ENCODE assay signal across 18 mouse cellular contexts in the genomic region with DNA sequence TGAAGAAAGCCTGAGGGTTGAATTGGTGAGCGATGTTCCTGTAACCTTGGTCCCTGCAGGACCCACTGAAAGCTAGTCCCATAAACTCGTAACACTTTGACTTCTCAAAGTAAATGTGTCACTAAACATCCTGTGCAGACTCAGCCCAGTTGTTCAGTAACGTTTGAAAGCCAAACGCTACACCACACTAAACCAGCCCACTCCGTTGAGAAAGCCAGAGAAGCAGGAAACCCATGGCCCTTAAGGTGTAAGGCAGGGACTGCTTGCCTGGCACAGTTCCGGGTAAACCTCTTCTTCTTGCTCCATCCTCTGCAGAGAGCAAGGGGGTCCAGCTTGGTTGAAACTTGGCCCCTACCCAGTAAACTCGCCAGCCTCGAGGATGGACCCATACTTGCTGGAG.
DNase-seq lines count a peak whose midpoint lies in the region; ATAC-seq and TF ChIP-seq lines count a peak whose summit lies in the region.
"Had no signal": no experiment of that assay in that cellular context is flagged by ENCODE, and none has a peak within 500 bp of the region (broad histone marks: within the 10 kb centered on the region; RNA-seq: fewer than 3 reads in every experiment).

No protein-coding gene starts in this region.

- DNase-seq in liver, adult 2 months (ENCODE audit: extremely low read depth, low read depth, low spot score) = peak; percentile 81
- DNase-seq in kidney, adult 18-20 months = peak; percentile 69
- peak; percentile 73 to 88 for DNase-seq in kidney, postnatal 25 days
- peak; percentile 64 for DNase-seq in thymus, postnatal 14 days
- DNase-seq in frontal cortex, postnatal 14 days (ENCODE audit: low spot score in 2 of 2) = no peak
- DNase-seq in spleen, adult 18-20 months = no peak
- DNase-seq in retina, postnatal 1 day = no peak
- DNase-seq: adrenal gland, postnatal 36 days; B cell, adult 2 months; heart, adult 18-20 months; right cerebral cortex, postnatal 4 days had no signal

- no peaks in the 10 kb centered on the region for H3K9me3 ChIP-seq in liver, embryonic 12.5 days (replicated peaks)
- H3K9me3 ChIP-seq: embryonic facial prominence, embryonic 12.5 days; forebrain, embryonic 10.5 days; limb, embryonic 10.5 days; midbrain, embryonic 10.5 days; stomach, embryonic 15.5 days had no signal

- no peaks in the 10 kb centered on the region for H3K79me2 ChIP-seq in liver, adult 2 months (ENCODE audit: control insufficient read depth, insufficient read depth, low read length)

- no peak for ATAC-seq in liver, embryonic 12.5 days
- ATAC-seq: lung, postnatal 0 days had no signal

- no peaks in the 10 kb centered on the region for H3K36me3 ChIP-seq in liver, adult 2 months (ENCODE audit: control insufficient read depth, insufficient read depth, low read length)
- no peaks in the 10 kb centered on the region for H3K36me3 ChIP-seq in liver, embryonic 12.5 days
- H3K36me3 ChIP-seq: embryonic facial prominence, embryonic 12.5 days; forebrain, embryonic 10.5 days; limb, embryonic 10.5 days; midbrain, embryonic 10.5 days; stomach, embryonic 15.5 days had no signal

- TF ChIP-seq POLR2A in liver, adult 2 months (IDR thresholded peaks at IDR 0.05; ENCODE audit: extremely low read depth, insufficient read depth, low read length) = no peak

- peaks cover 23% of the 10 kb centered on the region for H3K4me1 ChIP-seq in liver, adult 2 months (ENCODE audit: control insufficient read depth, insufficient read depth, low read length)
- H3K4me1 ChIP-seq in liver, embryonic 12.5 days = peaks cover 12% of the 10 kb centered on the region; the same call in 1 of the 2 replicates
- H3K4me1 ChIP-seq: forebrain, embryonic 10.5 days; limb, embryonic 10.5 days; midbrain, embryonic 10.5 days; stomach, embryonic 15.5 days had no signal

- WGBS in liver, adult 2 months = 24% methylated on average over 8 of the region's 8 CpGs
- 50% methylated on average over 8 of the region's 8 CpGs for WGBS in liver, embryonic 12.5 days (ENCODE audit: insufficient replicate concordance)

- TF ChIP-seq CTCF in liver, adult 2 months (IDR thresholded peaks at IDR 0.05; ENCODE audit: low read depth, low read length) = no peak

- no peak overlapping the region for H3K4me2 ChIP-seq in liver, embryonic 12.5 days
- H3K4me2 ChIP-seq: embryonic facial prominence, embryonic 12.5 days; stomach, embryonic 15.5 days had no signal

- peak overlapping the region; percentile 100 for H3K27ac ChIP-seq in liver, adult 2 months (replicated peaks; ENCODE audit: insufficient read depth, low read depth, low read length)
- H3K27ac ChIP-seq in liver, embryonic 12.5 days = no peak overlapping the region
- H3K27ac ChIP-seq: embryonic facial prominence, embryonic 12.5 days; forebrain, embryonic 10.5 days; limb, embryonic 10.5 days; midbrain, embryonic 10.5 days; stomach, embryonic 15.5 days had no signal

- H3K9ac ChIP-seq in liver, adult 2 months (ENCODE audit: low read depth, low read length) = peak overlapping the region; percentile 85
- no peak overlapping the region for H3K9ac ChIP-seq in liver, embryonic 12.5 days
- H3K9ac ChIP-seq: embryonic facial prominence, embryonic 12.5 days; stomach, embryonic 15.5 days had no signal

- no peaks in the 10 kb centered on the region for H3K27me3 ChIP-seq in liver, adult 2 months (ENCODE audit: control insufficient read depth, insufficient read depth, low read length)
- no peaks in the 10 kb centered on the region for H3K27me3 ChIP-seq in liver, embryonic 12.5 days (replicated peaks)
- H3K27me3 ChIP-seq: embryonic facial prominence, embryonic 12.5 days; stomach, embryonic 15.5 days had no signal

- H3K4me3 ChIP-seq in liver, adult 2 months (ENCODE audit: insufficient read depth, low read depth, low read length) = peak overlapping the region; percentile 54
- no peak overlapping the region for H3K4me3 ChIP-seq in liver, embryonic 12.5 days
- H3K4me3 ChIP-seq: embryonic facial prominence, embryonic 12.5 days; forebrain, embryonic 10.5 days; limb, embryonic 10.5 days; midbrain, embryonic 10.5 days; stomach, embryonic 15.5 days had no signal

Comparison
In these comparisons a context has a peak if more than half of its experiments do, and no peak if none do; other contexts are left out.
1. DNase-seq: peak in liver, adult 2 months (single experiment), kidney, adult 18-20 months (single experiment), kidney, postnatal 25 days (2 of 2) and thymus, postnatal 14 days (single experiment); none in frontal cortex, postnatal 14 days (0 of 2), spleen, adult 18-20 months (0 of 2) and retina, postnatal 1 day (single experiment).